Mouse (Mus musculus) kidney, postnatal 25 days (tissue): ENCODE data around the gene Smok2a.
"Not testable (repeated sequence)": the region's sequence is repeated elsewhere in the genome, so short reads cannot be mapped to it uniquely, and the experiment has no call there.

Source experiments
- DNase-seq, 2 experiments: peaks; one replicate each; pipeline ENCODE4 v3.0.0; 2021; ENCODE audit warnings: mixed read lengths in 2 of 2

Gene Smok2a

DNA sequence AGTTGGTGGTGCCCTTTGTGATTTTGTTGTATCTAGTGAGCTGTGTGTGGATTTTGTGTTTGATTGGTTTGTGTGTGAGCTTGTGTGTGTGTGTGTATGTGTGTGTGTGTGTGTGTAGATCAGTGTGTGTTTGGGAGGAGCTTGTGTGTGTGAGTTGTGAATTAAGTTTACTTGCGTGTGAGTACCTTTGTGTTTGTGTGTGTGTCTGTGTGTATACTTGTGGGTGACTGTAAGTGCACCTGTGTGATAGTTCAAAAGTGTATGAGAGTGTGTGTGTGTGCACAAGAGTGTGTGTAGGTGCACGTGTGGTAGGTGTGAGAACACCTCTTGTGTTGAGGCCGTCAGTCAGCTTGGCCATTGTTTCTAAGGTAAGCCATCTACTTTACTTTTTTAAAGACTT lies at the start of gene Smok2a:
Gene Smok2a (plus strand): TSS at position 301 of the 400 bp plus-strand sequence.
- DNase-seq: no peak

DNA sequence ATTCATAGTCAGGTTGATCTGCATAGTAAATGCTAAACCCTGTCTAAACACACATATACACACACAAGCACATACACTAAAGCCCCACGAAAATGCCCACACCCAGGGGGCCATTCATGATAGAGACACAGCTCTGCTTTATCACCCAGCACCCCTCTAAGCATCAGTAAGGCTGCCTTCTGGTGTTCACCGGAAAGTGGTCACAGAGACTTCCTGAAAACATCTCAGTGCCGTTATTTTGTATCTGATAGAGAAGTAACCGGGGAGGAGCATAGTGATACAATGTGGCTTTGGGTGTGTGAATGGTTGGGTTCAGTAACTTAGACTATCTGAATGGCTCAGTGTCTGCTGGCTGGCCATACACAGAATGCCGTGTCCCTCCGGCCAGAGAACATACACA lies 47.4 kb upstream of the Smok2a start:
- not testable (repeated sequence) for DNase-seq

GRCm38 (mm10) chr17:13174029-13174428 lies 47.0 kb upstream of the Smok2a start:
- DNase-seq: not testable (repeated sequence)

- not testable (repeated sequence) for DNase-seq
Observed at GRCm38 (mm10) chr17:13175609-13176008, 45.4 kb upstream of the Smok2a start.

- not testable (repeated sequence) for DNase-seq
Observed at GRCm38 (mm10) chr17:13177796-13178195, 43.2 kb upstream of the Smok2a start.

DNA sequence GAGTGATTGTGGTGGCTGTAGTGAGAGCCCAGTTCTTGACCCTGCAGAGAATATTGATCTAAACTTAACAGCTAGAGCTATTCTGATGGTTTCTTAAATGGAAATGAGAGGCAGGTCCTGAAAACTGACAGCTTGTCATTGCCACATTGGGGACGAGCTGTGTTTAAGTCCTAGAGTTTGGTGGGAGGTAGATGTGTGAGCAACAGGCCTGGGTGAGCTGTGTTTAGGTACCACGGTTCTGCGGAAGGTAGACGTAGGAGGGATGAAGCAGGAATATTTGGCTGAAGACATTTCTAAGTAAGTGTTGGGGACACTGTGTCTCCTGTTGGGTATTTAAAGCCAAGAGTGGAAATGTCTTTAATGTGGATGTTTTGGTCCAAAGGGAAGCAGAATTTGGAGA lies 42.0 kb upstream of the Smok2a start:
- DNase-seq: not testable (repeated sequence)

GRCm38 (mm10) chr17:13180491-13180890 lies 40.5 kb upstream of the Smok2a start:
- not testable (repeated sequence) for DNase-seq

GRCm38 (mm10) chr17:13182712-13183111 lies 38.3 kb upstream of the Smok2a start:
- DNase-seq: not testable (repeated sequence)

- not testable (repeated sequence) for DNase-seq
Observed at GRCm38 (mm10) chr17:13184514-13184913, 36.5 kb upstream of the Smok2a start.

- DNase-seq: not testable (repeated sequence)
Observed at GRCm38 (mm10) chr17:13186541-13186940, 34.4 kb upstream of the Smok2a start.

DNA sequence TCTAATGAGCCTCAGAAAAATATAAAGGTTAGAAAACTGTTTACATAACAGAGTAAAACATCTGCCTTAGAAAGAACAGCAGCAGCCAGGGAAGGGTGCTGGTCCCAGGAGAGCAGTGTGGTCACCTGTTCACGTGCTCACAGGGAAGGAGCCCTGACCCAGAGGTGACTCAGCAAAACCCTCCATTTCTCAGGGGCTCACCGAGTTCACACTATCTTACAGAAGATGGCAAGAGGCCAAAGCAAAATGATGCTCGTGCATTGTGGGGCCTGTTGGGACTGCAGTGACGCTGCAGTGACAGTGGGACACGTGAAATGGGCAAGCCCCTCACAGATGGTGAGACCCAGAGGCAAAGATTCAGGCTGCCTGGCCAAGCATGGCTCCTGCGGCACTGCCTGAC lies 33.4 kb upstream of the Smok2a start:
- not testable (repeated sequence) for DNase-seq

DNA sequence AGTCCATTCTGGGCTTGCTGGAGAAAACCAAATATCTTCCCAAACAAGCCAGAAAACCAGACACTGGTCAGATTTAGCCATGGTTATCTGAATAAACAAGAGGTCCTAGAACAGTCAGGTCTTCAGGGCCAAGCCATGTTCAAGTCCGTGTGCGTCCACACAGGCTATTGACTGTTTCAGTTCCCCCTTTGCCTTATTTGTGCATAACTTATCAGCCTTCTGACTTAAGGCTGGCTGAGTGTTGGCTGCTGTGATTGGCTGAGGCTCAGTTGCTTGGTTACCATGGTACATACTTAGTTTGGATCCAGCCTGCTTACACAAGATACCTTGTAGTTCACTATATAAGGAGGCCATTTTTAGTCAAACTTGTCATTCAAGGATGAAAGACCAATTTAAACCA lies 32.1 kb upstream of the Smok2a start:
- not testable (repeated sequence) for DNase-seq

GRCm38 (mm10) chr17:13190836-13191583 lies 30.0 kb upstream of the Smok2a start:
- DNase-seq: not testable (repeated sequence)

- DNase-seq: not testable (repeated sequence)
Observed at GRCm38 (mm10) chr17:13196486-13196885, 24.5 kb upstream of the Smok2a start.

DNA sequence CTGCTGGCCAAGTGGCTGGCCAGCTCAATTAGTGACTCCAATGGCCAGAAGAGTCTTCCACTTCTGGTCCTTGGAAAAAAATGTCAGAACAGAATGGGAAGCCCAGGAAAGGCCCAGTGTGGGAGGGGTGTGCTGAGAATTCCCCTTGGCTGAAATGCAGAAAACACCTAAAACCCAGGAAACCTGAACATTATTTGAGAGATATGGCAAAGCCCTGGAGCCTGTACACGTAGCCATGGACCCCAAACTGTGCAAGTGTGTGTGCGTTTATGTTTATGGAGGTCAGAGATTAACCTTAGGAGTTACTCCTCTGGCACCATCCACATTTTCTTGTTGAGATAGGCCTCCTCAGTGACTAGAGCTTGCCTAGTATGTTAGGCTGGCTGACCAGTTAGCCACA lies 22.2 kb upstream of the Smok2a start:
- DNase-seq: not testable (repeated sequence)

- DNase-seq: not testable (repeated sequence)
Observed at GRCm38 (mm10) chr17:13199880-13200409, 21.0 kb upstream of the Smok2a start.

- not testable (repeated sequence) for DNase-seq
Observed at GRCm38 (mm10) chr17:13201551-13201950, 19.4 kb upstream of the Smok2a start.

DNA sequence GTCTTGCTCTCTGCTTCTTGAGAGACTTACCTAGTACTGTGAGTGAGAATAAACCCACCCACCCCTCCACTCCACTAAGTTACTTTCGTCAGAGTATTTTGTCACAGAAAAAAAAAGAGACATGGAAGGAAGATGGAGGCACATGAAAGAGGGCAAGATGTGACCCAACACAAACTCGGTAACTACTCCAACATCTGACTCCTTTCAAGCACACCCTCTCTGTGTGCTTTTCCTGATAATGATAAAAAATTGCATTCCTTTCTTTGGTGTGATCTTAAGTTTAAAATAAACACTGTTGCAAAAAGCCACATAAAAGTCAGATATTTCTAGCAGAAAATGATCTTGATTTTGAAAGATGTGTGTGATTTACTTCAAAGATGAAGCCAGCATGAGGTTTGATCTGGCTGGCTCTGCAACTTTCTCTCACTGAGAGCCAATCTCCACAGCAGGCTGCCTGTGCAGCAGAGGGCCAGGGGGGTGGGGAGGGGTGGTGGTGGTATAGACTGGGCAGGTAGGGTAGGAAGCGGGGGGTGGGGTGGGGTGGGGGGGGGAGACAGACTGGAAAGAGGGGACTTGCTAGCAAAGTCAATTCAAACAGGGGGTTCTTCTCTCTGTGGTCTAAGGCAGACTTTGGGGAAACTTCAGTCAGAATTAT lies 18.4 kb upstream of the Smok2a start:
- DNase-seq: not testable (repeated sequence)

- DNase-seq: not testable (repeated sequence)
Observed at GRCm38 (mm10) chr17:13205247-13205646, 15.7 kb upstream of the Smok2a start.

DNA sequence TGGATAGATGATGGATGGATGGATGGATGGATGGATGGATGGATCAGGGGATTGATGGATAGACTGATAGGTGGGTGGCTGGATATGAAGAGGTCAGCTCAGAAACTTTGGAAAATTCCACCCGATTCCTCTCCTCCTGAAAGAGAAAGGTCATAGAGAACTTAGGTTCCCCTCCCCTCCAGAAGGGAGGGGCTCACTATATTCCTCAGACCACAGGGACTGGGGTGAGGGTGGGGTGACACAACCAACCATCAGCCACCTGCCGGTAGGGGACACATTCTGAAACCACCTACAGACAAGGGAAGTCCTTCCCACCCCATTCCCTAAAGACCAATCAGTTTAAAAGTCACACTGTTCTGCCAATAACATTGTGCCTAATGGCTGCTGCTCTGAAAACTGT lies 14.5 kb upstream of the Smok2a start:
- DNase-seq: no peak

GRCm38 (mm10) chr17:13208460-13208859 lies 12.5 kb upstream of the Smok2a start:
- DNase-seq: not testable (repeated sequence)

DNA sequence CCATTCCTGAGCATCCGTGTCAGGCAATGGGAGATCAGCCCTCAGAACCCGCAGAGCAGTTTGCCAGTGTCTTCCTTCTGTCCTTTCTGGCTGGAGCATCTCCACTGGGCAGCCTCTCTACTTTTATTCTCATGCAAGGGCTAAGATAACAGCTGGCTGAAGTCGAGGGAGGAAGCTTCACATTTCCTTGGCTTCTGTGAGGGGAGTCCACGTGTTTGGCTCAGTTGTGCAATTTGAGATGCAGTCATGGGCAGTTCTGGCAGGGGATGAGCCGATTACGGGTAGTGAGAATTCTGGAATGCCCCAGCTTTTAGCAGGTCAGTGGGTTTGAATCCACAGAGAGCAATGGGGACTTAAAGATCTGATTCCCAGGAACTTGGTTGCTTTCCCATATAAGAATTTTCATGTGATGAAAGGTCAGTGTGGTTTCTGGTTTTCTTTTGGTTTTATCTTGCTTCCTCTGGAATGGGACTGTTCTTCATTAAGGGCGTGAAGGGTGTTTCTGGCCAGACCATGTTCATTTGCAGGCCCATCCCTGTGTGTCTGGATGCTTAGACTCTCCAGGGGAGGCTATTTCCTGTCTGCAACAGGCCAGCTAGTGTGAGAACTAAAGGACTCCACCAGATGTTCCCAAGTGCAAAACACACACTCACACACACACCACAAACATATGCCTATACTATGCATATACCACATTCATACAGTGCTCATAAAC lies 8.7 kb upstream of the Smok2a start:
- DNase-seq: no peak

- no peak for DNase-seq
Observed at GRCm38 (mm10) chr17:13214169-13214568, 6.8 kb upstream of the Smok2a start.
